Mouse (Mus musculus) lung, adult 2 months (tissue): Measurements from ENCODE around the gene Kdm8.

ENCODE experiments used
- CTCF ChIP-seq: fragments of 200-500 bp; IDR thresholded peaks from 2 replicates; pipeline ENCODE4 v1.5.1; 2011; ENCODE audit warnings: mild to moderate bottlenecking, low read length, control low read depth; ENCODE audit not compliant: insufficient read depth
- POLR2A ChIP-seq: fragments of 200-500 bp; IDR thresholded peaks from 2 replicates; pipeline ENCODE4 v1.6.1; 2011; ENCODE audit warnings: low read depth, mild to moderate bottlenecking, control low read depth, low read length, borderline replicate concordance; ENCODE audit errors: extremely low read depth

GRCm38 (mm10) chr7:125469937-125470336 lies 25.5 kb downstream of the Kdm8 start:
- TF ChIP-seq POLR2A (no peak), CTCF (peak; percentile 98)
